Mouse (Mus musculus) limb, embryonic 15.5 days (tissue): ENCODE results near the gene Tmc5. TPM values are rescaled to one million over a fixed set of nuclear protein-coding genes. Genes with fewer than 3 reads are reported as not detected.

Experiments
- polyA plus RNA-seq: library from polyadenylated mRNA; unstranded; fragments of >200 nt; fragmentation: Nextera tagmentation; extraction: Ambion mirVana; gene quantifications from 2 replicates; pipeline ENCODE4 v1.2.1, GENCODE M21; 2015

The Tmc5 gene
- polyA plus RNA-seq, 1 experiment from 2014 or later, result 0.24 TPM

Other genes with a start within 250 kb of the Tmc5 start
- gene Syt17, start 149.1 kb upstream of the Tmc5 start, polyA plus RNA-seq, result 1.2 and 1.6 TPM in 2 replicates
- 7.7 and 9.8 TPM in 2 replicates for gene Itpripl2, start 105.3 kb upstream of the Tmc5 start, polyA plus RNA-seq
- gene Coq7, start 63.9 kb upstream of the Tmc5 start, polyA plus RNA-seq, result 71.6 and 78.6 TPM in 2 replicates
- 3.4 and 3.8 TPM in 2 replicates for gene Tmc7, start 12.6 kb upstream of the Tmc5 start, polyA plus RNA-seq
- gene Gde1, start 108.5 kb downstream of the Tmc5 start, polyA plus RNA-seq, result 78.2 and 80.9 TPM in 2 replicates
- 12.7 and 16.2 TPM in 2 replicates for gene Ccp110, start 115.3 kb downstream of the Tmc5 start, polyA plus RNA-seq
- 65.3 and 66.3 TPM in 2 replicates for gene Vps35l, start 142.9 kb downstream of the Tmc5 start, polyA plus RNA-seq